Mouse (Mus musculus) cerebral cortex, adult 2 months (tissue): ENCODE data around the gene Myod1.

Experiments used
- WGBS: fragments of 180-500 bp; shearing (Covaris S2); methylation state at CpG from one replicate; pipeline ENCODE4 v1.1.7; 2018; 5-methylcytosine and 5-hydroxymethylcytosine counted together

The Myod1 gene

GRCm38 (mm10) chr7:46417467-46417866, 41.2 kb downstream of the Myod1 start:
- 68% methylated on average over 7 of the region's 7 CpGs for whole genome bisulfite sequencing

- WGBS: 65% methylated on average over 16 of the region's 16 CpGs
Measured at GRCm38 (mm10) chr7:46418102-46418622, 41.9 kb downstream of the Myod1 start.

- 25% methylated on average over 5 of the region's 5 CpGs for WGBS
Measured at GRCm38 (mm10) chr7:46421535-46421934, 45.3 kb downstream of the Myod1 start.

- 37% methylated on average over 8 of the region's 8 CpGs for WGBS
Measured at GRCm38 (mm10) chr7:46422052-46422763, 45.9 kb downstream of the Myod1 start.

- WGBS: 49% methylated on average over 18 of the region's 18 CpGs
Measured at GRCm38 (mm10) chr7:46422764-46423412, 46.6 kb downstream of the Myod1 start.

- 41% methylated on average over 3 of the region's 3 CpGs for WGBS
Measured at GRCm38 (mm10) chr7:46423951-46424350, 47.7 kb downstream of the Myod1 start.

- WGBS: 32% methylated on average over 4 of the region's 4 CpGs
Measured at GRCm38 (mm10) chr7:46425012-46425411, 48.7 kb downstream of the Myod1 start.
